Mouse (Mus musculus): ENCODE measurements around the gene Ada.

- TF ChIP-seq CTCF (IDR thresholded peaks at IDR 0.05; ENCODE audit: low read depth, low read length): no peak
- no peak for TF ChIP-seq POLR2A (IDR thresholded peaks at IDR 0.05; ENCODE audit: insufficient read depth, low read length)
Observed at GRCm38 (mm10) chr2:163692873-163693612, 57.0 kb downstream of the Ada start.
